Mouse (Mus musculus) ovary, adult 18-20 months (tissue): ENCODE measurements around the gene Plxdc1.
"Not testable (repeated sequence)": the region's sequence is repeated elsewhere in the genome, so short reads cannot be mapped to it uniquely, and the experiment has no call there.

Source experiments
- DNase-seq: peaks from one replicate; pipeline ENCODE4 v3.0.0; 2022; ENCODE audit warnings: low spot score, mixed read lengths

The Plxdc1 gene

GRCm38 (mm10) chr11:97955146-97955902, 30.9 kb downstream of the Plxdc1 start:
- DNase-seq = no peak

DNA sequence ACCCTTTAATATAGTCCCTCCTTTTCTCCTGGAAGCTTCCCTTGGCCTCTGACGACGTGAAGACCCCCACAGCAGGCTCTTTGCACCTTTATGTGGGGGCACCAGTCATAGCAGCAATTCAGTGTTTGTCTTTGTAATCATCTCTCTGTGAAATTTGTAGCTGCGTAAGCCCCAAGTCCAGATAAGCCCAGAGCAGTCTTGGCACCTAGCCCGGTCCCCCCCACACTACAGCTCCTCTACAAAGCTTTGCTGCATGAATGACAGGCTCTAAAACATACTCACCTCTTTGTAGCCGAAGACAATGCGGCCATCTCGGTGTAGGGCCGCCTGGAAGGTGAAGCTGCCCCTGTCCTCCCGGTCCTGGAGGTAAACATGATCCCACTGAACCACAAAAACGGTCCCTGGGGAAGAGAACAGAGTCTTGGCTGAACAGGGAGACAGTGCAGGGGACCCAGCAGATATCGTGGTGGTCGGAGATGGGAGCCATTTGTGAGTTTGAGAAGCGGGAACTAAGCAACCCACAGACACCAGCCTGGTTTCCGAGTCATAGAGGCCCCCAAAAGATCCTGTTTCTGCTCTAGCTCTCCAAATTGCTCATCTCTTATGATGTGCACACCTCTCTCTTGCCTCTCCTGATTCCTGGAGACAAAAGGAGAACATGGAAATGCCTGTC, 31.6 kb downstream of the Plxdc1 start:
- DNase-seq = no peak

GRCm38 (mm10) chr11:97953939-97954275, 32.3 kb downstream of the Plxdc1 start:
- no peak for DNase-seq

DNA sequence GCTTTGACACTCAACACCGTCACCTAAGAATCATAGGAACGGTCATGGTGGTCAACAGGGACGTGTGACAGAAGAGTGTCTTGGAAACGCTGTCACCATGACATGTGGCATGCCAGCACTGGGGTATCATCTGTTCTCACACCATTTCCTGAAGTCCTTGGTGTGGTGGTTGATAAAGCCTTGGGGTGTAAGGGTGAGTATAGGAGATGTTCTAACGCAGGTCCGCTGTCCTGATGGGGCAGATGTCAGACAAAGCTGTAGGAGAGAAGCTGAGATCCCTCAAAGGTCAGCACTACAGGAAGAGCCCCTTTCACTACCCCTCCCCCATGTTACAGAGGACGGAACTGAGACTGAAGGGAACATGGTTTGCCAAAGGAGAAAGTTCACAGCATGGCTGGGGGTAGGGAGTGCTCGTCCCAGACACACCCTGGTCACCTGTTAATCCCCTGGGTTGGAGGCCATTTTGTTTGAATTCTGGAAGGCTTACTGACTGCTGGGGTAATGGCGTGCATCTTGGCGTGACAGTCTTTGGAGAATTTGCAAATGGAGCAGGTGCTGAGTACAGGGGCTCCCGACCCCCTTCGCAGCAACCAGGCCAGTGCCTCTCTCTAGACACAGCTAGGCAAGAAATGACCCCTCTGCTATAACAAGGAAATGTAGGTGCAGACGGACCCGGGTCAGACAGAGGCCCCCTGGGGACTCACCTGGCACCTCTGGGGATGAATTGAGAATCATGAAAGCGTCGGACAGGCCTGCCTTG, 32.9 kb downstream of the Plxdc1 start:
- DNase-seq = no peak

DNA sequence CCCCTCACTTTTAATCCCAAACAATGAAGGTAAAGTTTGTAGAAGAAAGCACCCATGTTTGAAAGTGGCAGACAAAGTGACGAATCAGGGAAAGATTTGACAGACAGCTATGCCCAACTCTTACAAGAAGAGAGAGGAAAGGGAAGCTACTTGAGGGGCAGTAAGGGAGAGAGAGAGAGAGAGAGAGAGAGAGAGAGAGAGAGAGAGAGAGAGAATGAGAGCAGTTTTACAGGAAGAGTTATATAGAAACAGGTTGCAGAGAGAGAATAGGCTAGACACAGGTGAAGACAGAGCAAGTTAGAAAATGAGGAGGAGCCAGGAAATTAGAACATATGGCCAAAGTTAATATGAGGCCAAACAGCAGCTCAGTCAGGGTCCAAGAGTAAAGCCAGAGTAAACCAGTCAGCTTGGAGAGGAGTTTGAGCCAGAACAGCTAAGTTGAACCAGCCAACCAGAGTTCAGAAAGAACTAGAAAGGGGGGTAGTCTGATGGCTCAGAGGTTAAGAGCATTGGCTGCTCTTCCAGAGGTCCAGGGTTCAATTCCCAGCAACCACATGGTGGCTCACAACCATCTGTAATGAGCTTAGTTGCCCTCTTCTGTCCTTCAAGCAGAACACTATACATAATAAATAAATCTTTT, 33.8 kb downstream of the Plxdc1 start:
- no peak for DNase-seq

DNA sequence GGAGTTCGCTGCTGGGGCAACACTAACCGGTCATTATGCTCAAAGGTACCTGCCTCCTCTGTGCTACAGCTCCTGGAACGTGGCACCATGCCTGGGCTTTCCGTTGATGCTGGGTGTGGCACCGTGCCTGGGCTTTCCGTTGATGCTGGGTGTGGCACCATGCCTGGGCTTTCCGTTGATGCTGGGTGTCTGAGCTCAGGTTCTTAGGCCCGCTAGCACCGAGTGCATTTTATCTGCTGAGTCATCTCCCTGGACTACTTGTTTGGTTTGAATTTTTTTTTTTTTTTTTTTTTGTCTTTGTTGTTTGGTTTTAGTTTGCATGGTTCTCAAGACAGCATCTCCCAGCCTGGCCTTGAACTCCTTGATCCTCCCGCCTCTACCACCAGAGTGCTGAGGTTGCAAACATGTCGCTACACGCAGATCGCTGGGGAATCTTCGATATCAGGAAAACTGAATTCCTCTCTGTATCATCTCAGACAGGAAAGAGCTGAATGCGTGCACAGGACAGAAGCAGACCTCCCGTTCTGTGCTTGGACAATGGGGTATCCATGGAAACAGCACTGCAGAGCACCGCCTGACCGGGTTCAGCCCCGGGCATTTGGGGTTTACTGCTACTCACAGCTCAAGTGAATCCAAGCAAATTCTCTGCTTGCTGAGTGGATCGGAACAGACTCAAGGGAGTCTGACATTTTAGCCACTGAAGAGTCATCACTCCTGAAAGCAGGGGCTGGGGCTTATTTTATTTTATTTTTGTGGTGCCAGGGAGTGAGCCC, 36.4 kb downstream of the Plxdc1 start:
- peak; percentile 33 for DNase-seq

- DNase-seq = no peak
Measured at GRCm38 (mm10) chr11:97947426-97947825, 38.8 kb downstream of the Plxdc1 start.

- DNase-seq = not testable (repeated sequence)
Measured at GRCm38 (mm10) chr11:97945738-97946289, 40.4 kb downstream of the Plxdc1 start.

DNA sequence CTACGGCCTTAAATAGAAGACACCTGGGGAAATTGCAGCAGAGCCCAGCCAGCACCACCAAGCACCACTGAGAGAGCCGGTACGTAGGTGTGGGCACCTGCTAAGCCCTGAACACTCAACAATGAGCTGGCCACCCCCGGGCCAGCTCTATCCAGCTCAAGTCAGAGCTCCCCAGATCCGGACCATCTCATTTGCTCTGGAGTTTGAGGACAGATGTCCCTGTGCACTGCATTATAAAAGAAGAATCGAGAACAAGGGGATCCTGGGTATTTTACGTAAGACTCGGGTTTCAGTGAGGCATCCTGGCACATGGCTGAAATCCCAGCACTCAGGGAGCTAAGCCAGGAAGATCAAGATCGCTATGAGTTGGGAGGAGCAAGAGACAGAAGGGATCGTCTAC, 41.2 kb downstream of the Plxdc1 start:
- no peak for DNase-seq

DNA sequence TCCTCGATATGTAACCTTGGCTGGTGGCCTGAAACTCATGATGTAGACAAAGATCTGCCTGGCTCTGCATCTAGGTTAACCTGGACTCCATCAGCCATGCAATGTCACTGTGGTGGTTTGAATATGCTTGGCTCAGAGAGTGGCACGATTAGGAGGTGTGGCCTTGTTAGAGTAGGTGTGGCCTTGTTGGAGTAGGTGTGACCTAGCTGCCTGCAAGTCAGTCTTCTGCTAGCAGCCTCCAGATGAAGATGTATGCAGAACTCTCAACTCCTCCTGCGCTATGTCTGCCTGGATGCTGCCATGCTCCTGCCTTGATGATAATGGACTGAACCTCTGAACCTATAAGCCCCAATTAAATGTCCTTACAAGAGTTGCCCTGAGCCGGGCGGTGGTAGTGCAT, 43.0 kb downstream of the Plxdc1 start:
- DNase-seq = no peak

- DNase-seq = no peak
Measured at GRCm38 (mm10) chr11:97942420-97943111, 43.7 kb downstream of the Plxdc1 start.

DNA sequence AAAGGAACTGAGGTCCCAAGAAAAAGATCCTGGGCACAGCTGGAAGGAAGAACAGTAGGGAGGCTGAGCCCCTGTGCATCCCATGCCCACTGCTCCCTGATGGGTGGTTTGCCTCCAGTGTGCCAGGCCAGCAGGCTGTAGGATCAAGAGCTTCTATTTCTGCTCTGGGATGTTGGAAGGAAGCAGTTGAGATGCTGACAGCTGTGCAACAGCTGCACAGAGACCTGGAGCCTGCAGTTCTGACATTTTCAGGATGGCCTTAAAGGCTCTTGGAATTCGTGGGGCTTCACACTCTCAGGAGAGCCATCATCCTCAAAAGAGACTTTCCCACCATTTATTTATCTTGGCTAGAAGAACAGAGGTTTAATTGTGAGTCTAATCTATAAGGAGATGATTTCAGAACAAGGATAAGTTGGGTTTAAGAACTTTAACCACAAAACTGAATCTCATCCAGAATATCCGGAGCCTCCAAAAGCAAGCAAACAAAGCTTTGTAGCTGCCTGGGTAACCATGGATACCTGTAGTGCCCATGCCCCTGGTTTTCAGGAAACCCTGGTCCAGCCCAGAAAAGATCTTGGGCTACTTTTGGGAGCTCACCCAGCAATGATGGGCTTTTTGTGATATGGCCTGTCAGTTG, 48.7 kb downstream of the Plxdc1 start:
- DNase-seq = no peak

GRCm38 (mm10) chr11:97936758-97937157, 49.5 kb downstream of the Plxdc1 start:
- DNase-seq = no peak

DNA sequence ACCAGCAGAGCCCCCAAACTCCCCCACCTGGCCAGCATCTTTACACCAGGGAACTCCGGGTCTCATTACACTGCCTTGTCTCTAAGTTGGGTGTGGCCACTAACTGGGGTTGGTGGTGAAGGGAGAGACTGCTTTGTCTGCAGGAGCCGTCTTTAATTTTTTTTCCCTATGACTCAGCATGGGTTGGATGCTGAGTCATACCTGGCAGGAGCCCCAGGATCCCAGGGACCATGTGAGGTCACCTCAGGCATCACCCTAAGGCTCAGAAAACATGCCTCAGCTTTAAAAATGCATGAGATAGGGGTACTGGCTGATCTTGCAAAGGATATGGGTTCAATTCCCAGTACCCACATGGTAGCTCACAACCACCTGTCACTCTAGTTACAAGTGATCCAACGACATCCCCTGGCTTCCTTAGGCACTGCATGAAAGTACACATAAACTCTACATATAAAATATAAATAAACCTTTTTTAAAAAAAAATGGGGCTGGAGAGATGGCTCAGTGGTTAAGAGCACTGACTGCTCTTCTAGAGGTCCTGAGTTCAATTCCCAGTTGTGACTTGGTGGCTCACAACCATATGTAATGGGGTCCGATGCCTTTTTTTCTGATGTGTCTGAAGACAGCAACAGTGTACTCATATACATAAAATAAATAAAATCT, 50.2 kb downstream of the Plxdc1 start:
- DNase-seq = peak; percentile 19

DNA sequence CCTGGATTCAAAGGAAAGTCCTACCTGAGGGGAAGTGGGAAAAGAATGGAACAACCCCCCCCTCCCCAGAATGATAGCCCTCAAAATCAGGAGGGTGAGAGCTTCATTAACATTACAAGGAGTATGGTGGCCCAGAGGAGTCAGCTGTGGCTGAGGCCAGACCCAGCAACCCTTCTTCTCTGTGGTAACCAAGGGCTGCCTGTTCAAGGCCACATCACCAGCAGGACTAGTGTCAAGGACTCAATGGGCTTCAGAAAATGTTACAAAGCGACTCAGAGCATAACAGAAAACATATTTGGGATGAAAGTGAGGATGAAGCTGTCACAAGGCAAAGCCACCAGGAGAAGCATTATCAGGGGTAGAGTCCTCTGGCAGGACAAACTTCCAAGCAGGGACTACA, 52.7 kb downstream of the Plxdc1 start:
- DNase-seq = peak; percentile 32

DNA sequence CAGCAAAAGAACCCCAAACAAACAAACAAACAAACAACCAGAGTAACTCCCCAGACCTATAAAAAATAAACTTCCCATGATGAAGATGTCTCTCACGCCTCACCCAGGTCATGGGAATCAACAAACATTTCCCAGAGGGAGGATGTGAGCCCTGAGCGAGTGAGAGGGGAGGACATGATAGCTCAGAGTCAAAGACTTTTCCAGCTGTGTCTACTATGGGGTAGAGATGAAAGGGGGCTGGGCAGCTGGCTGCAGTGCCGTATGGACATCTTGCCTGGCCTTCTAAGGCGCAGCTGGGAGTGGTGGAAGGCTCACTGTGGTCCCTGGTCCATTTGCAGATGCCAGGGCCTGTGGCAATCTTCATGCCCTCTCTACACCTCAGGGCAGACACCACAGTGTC, 57.3 kb downstream of the Plxdc1 start:
- no peak for DNase-seq

DNA sequence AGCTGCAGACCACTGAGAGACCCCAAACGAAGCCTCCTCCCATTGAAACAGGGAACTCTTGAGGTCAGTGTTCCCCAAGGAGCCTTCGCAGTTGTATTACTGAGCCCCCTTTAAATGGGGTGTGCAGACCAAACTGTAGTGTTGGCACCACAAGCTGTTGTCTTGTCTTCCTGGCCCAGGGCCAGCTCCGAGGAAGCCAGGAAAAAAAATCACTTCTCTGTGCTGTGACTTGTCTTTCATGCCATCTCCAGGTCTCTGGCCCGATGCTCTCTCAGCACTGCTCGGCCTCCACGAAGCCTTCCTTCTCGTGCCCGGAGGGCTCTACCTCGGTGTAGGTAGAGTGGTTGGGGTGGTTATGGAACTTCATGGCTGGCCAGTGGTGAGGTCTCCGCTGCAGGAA, 62.0 kb downstream of the Plxdc1 start:
- DNase-seq = no peak

DNA sequence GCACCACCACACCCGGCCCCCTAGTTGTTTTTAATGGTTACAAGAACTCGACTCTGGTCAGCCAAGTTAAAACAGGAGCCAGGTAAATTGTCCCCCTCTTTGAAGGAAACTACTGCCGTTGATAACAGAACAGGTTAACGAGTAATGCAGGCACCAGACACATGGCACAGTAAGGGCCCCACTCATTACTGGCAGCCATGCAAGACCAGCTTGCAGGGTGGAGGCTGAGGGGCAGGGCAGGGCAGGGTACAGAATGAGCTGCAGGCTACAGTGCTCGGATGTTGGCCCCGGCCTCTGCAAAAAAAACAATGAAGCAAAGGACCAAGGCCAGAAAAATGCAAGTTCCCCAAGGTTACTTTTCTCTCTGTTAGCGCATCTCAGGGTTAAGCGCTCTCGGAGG, 62.6 kb downstream of the Plxdc1 start:
- peak; percentile 22 for DNase-seq

DNA sequence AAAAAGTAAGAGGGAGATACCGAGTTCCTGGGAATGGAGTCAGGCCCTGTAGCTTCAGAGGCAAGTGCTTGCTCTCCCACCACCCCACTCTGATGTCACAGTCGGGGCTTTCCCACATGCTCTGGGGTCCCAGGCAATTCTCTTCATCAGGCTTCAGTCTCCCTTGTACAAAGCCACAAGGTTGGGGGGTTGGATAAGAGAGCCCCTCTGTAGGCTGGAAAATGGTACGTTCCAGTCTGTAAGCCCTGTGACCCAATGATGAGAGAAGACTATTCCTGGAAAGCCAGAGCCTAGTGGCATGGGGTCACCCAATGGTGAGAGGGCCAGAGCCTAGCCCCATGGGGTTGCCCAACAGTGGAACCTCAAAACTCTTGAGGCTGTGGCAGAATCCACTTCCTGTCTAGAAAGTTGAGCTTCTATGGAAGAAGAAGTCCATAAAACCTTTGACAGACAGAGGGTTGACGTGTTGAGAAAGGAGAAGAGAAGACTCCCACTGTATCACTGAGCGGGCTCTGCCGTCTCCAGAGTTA, 70.2 kb downstream of the Plxdc1 start:
- DNase-seq = no peak

GRCm38 (mm10) chr11:97915471-97915870, 70.8 kb downstream of the Plxdc1 start:
- no peak for DNase-seq
